Mouse (Mus musculus) small intestine, adult 2 months (tissue): ENCODE measurements around the gene Gjd3. TPM values are rescaled to one million over a fixed set of nuclear protein-coding genes. Genes with fewer than 3 reads are reported as not detected.

ENCODE experiments used
- H3K27ac ChIP-seq: fragments of 200-500 bp; 2 replicates; pipeline ENCODE4 v1.5.1; 2012; ENCODE audit warnings: low read depth, low read length, control low read depth, inconsistent platforms; ENCODE audit not compliant: insufficient read depth
- H3K27me3 ChIP-seq: fragments of 200-500 bp; 2 replicates; pipeline ENCODE4 v1.6.1; 2012; ENCODE audit warnings: mild to moderate bottlenecking, moderate library complexity, low read length, inconsistent platforms; ENCODE audit not compliant: control insufficient read depth, insufficient read depth
- H3K36me3 ChIP-seq: fragments of 200-500 bp; 2 replicates; pipeline ENCODE4 v1.6.1; 2012; ENCODE audit warnings: mild to moderate bottlenecking, low read length, control low read depth, inconsistent platforms; ENCODE audit not compliant: control insufficient read depth, insufficient read depth
- H3K4me1 ChIP-seq: fragments of 200-500 bp; 2 replicates; pipeline ENCODE4 v1.6.1; 2012; ENCODE audit warnings: low read length, inconsistent platforms, mixed read lengths; ENCODE audit not compliant: control insufficient read depth, insufficient read depth, insufficient read length
- H3K4me3 ChIP-seq: fragments of 200-500 bp; 2 replicates; pipeline ENCODE4 v1.5.1; 2012; ENCODE audit warnings: low read depth, mild to moderate bottlenecking, control low read depth, inconsistent platforms, low read length, moderate library complexity
- CTCF ChIP-seq: fragments of 200-500 bp; IDR thresholded peaks from 2 replicates; pipeline ENCODE4 v1.5.1; 2012; ENCODE audit warnings: low read depth, mild to moderate bottlenecking, control low read depth, inconsistent platforms, low read length, moderate library complexity, mixed read lengths; ENCODE audit not compliant: insufficient replicate concordance, insufficient read length; ENCODE audit errors: extremely low read depth
- POLR2A ChIP-seq: fragments of 200-500 bp; IDR thresholded peaks from 2 replicates; pipeline ENCODE4 v1.6.1; 2012; ENCODE audit warnings: low read depth, mild to moderate bottlenecking, control low read depth, inconsistent platforms, low read length, moderate library complexity
- WGBS: fragments of 180-500 bp; shearing (Covaris S2); methylation state at CpG from one replicate; pipeline ENCODE4 v1.1.7; 2018; 5-methylcytosine and 5-hydroxymethylcytosine counted together
- polyA plus RNA-seq: library from polyadenylated mRNA; depleted of rRNA; stranded (reverse); fragments of >200 nt; gene quantifications from 2 replicates; pipeline ENCODE4 v1.2.3, GENCODE M21; 2012

Gjd3 gene
- polyA plus RNA-seq, 1 experiment: 5.8 TPM

DNA sequence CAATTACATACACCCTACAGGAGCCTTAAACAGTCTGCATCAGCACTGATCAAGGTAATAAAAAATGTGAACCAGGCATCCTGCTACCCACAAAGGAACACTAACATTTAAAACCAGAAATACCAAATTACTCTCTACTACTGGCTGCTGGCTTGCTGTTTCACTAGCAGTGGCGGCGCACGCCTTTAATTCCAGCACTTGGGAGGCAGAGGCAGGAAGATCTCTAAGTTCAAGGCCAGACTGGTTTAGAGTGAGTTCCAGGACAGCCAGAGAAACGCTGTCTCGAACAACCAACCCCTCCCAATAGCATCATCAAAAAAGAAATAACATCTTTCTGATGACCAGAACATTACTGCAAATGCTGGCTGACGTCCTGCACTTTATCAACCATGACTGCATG, 37.0 kb upstream of the Gjd3 start:
- Histone ChIP-seq H3K36me3 (peaks cover 12% of the 10 kb centered on the region), H3K4me3 (no peak overlapping the region), H3K27me3 (no peaks in the 10 kb centered on the region), H3K4me1 (no peaks in the 10 kb centered on the region), H3K27ac (no peak overlapping the region)
- WGBS: 95% methylated on average over 6 of the region's 6 CpGs
- TF ChIP-seq POLR2A (no peak), CTCF (no peak)

DNA sequence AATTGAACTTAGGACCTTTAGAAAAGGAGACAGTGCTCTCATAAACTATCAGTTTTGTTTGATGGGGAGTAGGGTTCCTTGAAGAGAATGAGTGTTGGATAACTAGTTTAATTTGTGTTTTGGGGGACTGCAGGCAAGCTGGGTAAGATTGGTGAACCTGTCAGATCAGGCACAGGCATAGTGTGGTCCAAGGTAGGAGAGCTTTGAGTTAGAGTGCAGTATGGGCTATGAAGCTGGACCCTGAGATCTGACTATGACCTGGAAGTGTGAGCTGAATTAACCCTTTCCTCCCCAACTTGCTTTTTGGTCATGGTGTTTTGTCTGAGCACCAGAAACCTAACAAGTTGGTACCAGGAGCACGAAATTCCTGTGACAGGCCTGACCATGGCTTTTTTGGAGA, 31.0 kb upstream of the Gjd3 start:
- no peak overlapping the region for H3K4me3 ChIP-seq
- no peaks in the 10 kb centered on the region for H3K27me3 ChIP-seq
- TF ChIP-seq POLR2A (no peak), CTCF (no peak)
- no peak overlapping the region for H3K27ac ChIP-seq
- peaks cover 29% of the 10 kb centered on the region for H3K36me3 ChIP-seq
- no peaks in the 10 kb centered on the region for H3K4me1 ChIP-seq
- 95% methylated on average over 1 of the region's 1 CpGs for WGBS

- 93% methylated on average over 5 of the region's 5 CpGs for WGBS
- TF ChIP-seq POLR2A (no peak), CTCF (no peak)
- H3K4me3 ChIP-seq: no peak overlapping the region
- no peaks in the 10 kb centered on the region for H3K4me1 ChIP-seq
- peaks cover 31% of the 10 kb centered on the region for H3K36me3 ChIP-seq
- no peak overlapping the region for H3K27ac ChIP-seq
- no peaks in the 10 kb centered on the region for H3K27me3 ChIP-seq
These were observed 27.9 kb upstream of the Gjd3 start for GRCm38 (mm10) chr11:99010706-99011105.

GRCm38 (mm10) chr11:99010124-99010523, 27.3 kb upstream of the Gjd3 start:
- TF ChIP-seq CTCF: no peak
- no peak for TF ChIP-seq POLR2A
- Histone ChIP-seq H3K36me3 (peaks cover 29% of the 10 kb centered on the region), H3K27me3 (no peaks in the 10 kb centered on the region), H3K27ac (no peak overlapping the region), H3K4me3 (no peak overlapping the region), H3K4me1 (no peaks in the 10 kb centered on the region)
- 63% methylated on average over 4 of the region's 4 CpGs for WGBS

DNA sequence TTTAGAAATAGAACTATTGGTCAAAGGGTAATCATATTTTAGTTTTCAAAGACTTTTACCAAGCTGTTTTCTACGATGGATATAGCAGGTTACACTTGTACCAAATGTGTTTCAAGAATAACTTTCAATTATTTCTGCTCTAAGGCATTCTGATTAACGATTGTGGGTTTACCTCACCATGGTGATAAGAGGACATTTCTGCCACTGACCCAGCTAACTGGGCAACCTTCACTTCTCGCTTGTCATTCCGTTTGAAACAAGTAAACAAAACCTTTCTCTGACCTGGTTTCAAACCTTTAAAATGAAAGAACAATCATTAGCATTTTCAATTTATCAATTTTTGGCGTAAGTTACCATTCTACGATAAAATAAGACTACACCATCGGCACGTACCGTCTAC, 24.0 kb upstream of the Gjd3 start:
- H3K36me3 ChIP-seq: peaks cover 40% of the 10 kb centered on the region
- H3K4me3 ChIP-seq: no peak overlapping the region
- no peaks in the 10 kb centered on the region for H3K27me3 ChIP-seq
- H3K27ac ChIP-seq: no peak overlapping the region
- TF ChIP-seq CTCF (no peak), POLR2A (no peak)
- WGBS: 90% methylated on average over 9 of the region's 9 CpGs
- H3K4me1 ChIP-seq: no peaks in the 10 kb centered on the region

GRCm38 (mm10) chr11:98999243-98999642, 16.4 kb upstream of the Gjd3 start:
- Histone ChIP-seq H3K4me3 (no peak overlapping the region), H3K27me3 (no peaks in the 10 kb centered on the region), H3K36me3 (peaks cover 44% of the 10 kb centered on the region), H3K27ac (no peak overlapping the region), H3K4me1 (no peaks in the 10 kb centered on the region)
- TF ChIP-seq CTCF (no peak), POLR2A (no peak)
- whole genome bisulfite sequencing: 95% methylated on average over 11 of the region's 11 CpGs

GRCm38 (mm10) chr11:98998776-98999175, 16.0 kb upstream of the Gjd3 start:
- Histone ChIP-seq H3K36me3 (peaks cover 40% of the 10 kb centered on the region), H3K27me3 (no peaks in the 10 kb centered on the region), H3K27ac (no peak overlapping the region), H3K4me3 (no peak overlapping the region), H3K4me1 (no peaks in the 10 kb centered on the region)
- TF ChIP-seq POLR2A (no peak), CTCF (no peak)

- Histone ChIP-seq H3K27me3 (no peaks in the 10 kb centered on the region), H3K4me3 (no peak overlapping the region), H3K36me3 (peaks cover 40% of the 10 kb centered on the region), H3K27ac (no peak overlapping the region), H3K4me1 (no peaks in the 10 kb centered on the region)
- TF ChIP-seq POLR2A (no peak), CTCF (no peak)
- 78% methylated on average over 4 of the region's 4 CpGs for WGBS
These were observed 14.8 kb upstream of the Gjd3 start for GRCm38 (mm10) chr11:98997659-98998058.
